Mouse (Mus musculus) cerebellum, adult 8-10 months (tissue): Measurements from ENCODE around the gene Cep83.

Experiments
- DNase-seq: peaks from one replicate; pipeline ENCODE4 v3.0.0; 2022

The Cep83 gene

DNA sequence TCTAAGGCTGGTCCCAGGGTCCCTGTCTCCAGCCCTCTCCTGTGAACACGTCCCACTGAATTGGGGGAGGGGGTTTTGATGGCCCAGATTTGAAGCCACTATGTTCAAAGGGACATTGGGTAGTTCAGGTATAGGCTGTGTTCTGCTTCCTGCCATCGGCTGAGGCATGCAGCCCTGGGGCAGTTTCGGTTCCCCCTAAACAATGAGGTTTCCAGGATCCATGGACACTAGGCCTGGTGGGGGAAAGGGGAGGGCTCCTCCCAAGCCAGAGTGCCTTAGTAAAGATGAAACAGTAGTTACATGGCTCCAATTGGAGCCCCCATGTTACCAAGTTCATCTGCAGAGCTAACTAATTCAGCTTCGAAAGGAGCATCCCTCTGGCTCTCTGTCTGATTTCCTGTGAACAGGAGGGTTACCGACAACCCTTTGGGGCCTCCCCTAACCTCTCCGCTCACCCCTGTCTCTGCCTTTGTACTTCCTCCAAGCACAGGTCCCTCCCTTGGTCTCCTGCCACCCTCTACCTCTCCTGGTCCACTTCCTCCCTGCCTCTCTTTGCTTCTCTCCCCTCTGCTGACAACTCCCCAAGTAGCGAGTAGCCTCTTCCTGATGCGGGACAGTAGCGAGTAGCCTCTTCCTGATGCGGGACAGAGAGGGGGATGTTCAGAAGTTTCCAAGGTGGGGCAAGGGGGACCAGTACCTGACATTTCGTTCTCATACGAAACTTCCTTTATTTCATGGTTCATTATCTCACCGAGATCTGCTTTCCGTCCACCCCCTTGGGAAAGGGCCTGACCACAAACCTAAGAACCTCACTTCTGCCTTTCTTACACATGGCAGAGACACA is 139.7 kb downstream of the Cep83 start:
- no peak for DNase-seq

DNA sequence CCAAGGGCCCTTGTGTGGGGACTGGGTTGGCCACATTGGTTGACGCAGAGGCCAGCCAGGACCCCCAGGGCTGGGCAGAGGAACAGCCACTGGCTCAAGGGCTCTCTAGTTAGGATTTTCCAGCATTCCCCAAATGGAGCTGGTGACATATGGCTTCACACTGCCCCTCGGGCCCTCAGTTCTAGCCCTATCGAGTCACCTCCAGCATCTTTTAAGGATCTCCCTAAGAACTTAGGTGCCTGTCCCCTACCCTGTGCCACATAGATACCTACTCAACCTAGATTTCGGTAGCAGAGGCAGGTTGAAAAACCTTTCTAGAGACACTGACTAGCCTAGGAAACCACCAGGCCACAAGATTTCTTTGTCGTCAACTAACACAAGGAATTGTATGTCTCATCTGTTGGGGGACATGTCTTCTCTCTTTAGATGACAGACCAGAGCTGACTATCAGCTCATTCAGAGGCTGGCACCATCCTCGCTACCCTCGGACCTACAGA is 140.3 kb downstream of the Cep83 start:
- DNase-seq: no peak

GRCm38 (mm10) chr10:94829407-94829806 is 141.0 kb downstream of the Cep83 start:
- DNase-seq: peak; percentile 21

DNA sequence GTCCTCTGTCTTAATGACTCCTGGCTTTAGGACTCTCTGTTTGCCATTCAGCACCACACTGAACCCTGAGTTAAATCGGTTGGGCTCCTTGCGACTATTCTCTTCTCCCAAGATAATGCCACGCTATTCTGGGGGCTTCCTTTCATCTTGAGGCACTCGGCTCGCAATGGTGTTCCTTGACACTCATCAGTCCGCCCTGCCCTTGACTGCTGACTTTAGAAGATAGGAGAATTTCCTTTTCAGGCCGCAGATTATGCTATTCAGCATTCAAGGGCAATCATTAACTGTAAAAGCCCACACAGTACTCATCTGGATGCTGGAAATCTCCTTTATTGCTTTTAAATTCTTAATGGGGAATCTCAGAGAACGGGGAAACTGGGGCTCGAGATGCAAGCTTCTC is 147.4 kb downstream of the Cep83 start:
- no peak for DNase-seq
